Mouse (Mus musculus): ENCODE results near the gene Dynll2. TPM values are rescaled to one million over a fixed set of nuclear protein-coding genes. Genes with fewer than 3 reads are reported as not detected.
A peak's percentile ranks its signal among the peaks of the same experiment; 100 is the strongest.

Dynll2 gene
- polyA plus RNA-seq, 1 experiment from 2014 or later, result 32.4 TPM

GRCm38 (mm10) chr11:88012621-88013244, 25.4 kb upstream of the Dynll2 start:
- Histone ChIP-seq H3K9ac (no peak overlapping the region), H3K36me3 (ENCODE audit: poor library complexity, severe bottlenecking) (no peaks in the 10 kb centered on the region), H3K27ac (no peak overlapping the region), H3K27me3 (no peaks in the 10 kb centered on the region), H3K4me1 (peaks cover 23% of the 10 kb centered on the region), H3K9me3 (replicated peaks) (no peaks in the 10 kb centered on the region), H3K4me3 (no peak overlapping the region), H3K4me2 (no peak overlapping the region)
- 94% methylated on average over 11 of the region's 11 CpGs for WGBS
- no peak for ATAC-seq

- Histone ChIP-seq H3K27me3 (no peaks in the 10 kb centered on the region), H3K27ac (no peak overlapping the region), H3K9me3 (replicated peaks) (no peaks in the 10 kb centered on the region), H3K9ac (no peak overlapping the region), H3K4me2 (no peak overlapping the region), H3K4me3 (no peak overlapping the region), H3K36me3 (ENCODE audit: poor library complexity, severe bottlenecking) (no peaks in the 10 kb centered on the region), H3K4me1 (peaks cover 23% of the 10 kb centered on the region)
- no peak for ATAC-seq
- WGBS, result 89% methylated on average over 7 of the region's 7 CpGs
Measured at GRCm38 (mm10) chr11:88011914-88012419, 24.6 kb upstream of the Dynll2 start.

- H3K36me3 ChIP-seq (ENCODE audit: poor library complexity, severe bottlenecking), result no peaks in the 10 kb centered on the region
- no peak for ATAC-seq
- 77% methylated on average over 11 of the region's 11 CpGs for WGBS
- no peak overlapping the region for H3K4me3 ChIP-seq
- no peak overlapping the region for H3K4me2 ChIP-seq
- no peak overlapping the region for H3K9ac ChIP-seq
- no peak overlapping the region for H3K27ac ChIP-seq
- no peaks in the 10 kb centered on the region for H3K27me3 ChIP-seq
- H3K9me3 ChIP-seq (replicated peaks), result no peaks in the 10 kb centered on the region
- H3K4me1 ChIP-seq, result peaks cover 23% of the 10 kb centered on the region
Measured at GRCm38 (mm10) chr11:88011208-88011913, 24.0 kb upstream of the Dynll2 start.

- H3K4me3 ChIP-seq, result peak overlapping the region; percentile 17; the same call in 1 of the 2 replicates
- H3K27me3 ChIP-seq, result no peaks in the 10 kb centered on the region
- peak overlapping the region; percentile 53 for H3K4me2 ChIP-seq
- WGBS, result 19% methylated on average over 16 of the region's 16 CpGs
- H3K9ac ChIP-seq, result peak overlapping the region; percentile 56; the same call in 1 of the 2 replicates
- ATAC-seq, result peak; percentile 87
- H3K27ac ChIP-seq, result peak overlapping the region; percentile 79
- 0 out of 2 replicates have a peak, but pooled peaks cover 3% of the 10 kb centered on the region for H3K9me3 ChIP-seq (replicated peaks)
- peaks cover 23% of the 10 kb centered on the region for H3K4me1 ChIP-seq
- H3K36me3 ChIP-seq (ENCODE audit: poor library complexity, severe bottlenecking), result no peaks in the 10 kb centered on the region
Measured at GRCm38 (mm10) chr11:88009542-88010190, 22.3 kb upstream of the Dynll2 start.

GRCm38 (mm10) chr11:88008641-88009040, 21.3 kb upstream of the Dynll2 start:
- Histone ChIP-seq H3K27me3 (no peaks in the 10 kb centered on the region), H3K36me3 (ENCODE audit: poor library complexity, severe bottlenecking) (no peaks in the 10 kb centered on the region), H3K4me2 (no peak overlapping the region), H3K27ac (no peak overlapping the region), H3K4me1 (peaks cover 23% of the 10 kb centered on the region), H3K9me3 (replicated peaks) (0 out of 2 replicates have a peak, but pooled peaks cover 3% of the 10 kb centered on the region), H3K9ac (no peak overlapping the region), H3K4me3 (no peak overlapping the region)
- 60% methylated on average over 1 of the region's 1 CpGs for WGBS
- ATAC-seq, result peak; percentile 36; the same call in 1 of the 2 replicates

- Histone ChIP-seq H3K9me3 (replicated peaks) (peaks cover 3% of the 10 kb centered on the region; the same call in 1 of the 2 replicates), H3K9ac (no peak overlapping the region), H3K4me1 (peaks cover 7% of the 10 kb centered on the region), H3K4me3 (no peak overlapping the region), H3K36me3 (ENCODE audit: poor library complexity, severe bottlenecking) (peaks cover 9% of the 10 kb centered on the region; the same call in 1 of the 2 replicates), H3K27me3 (no peaks in the 10 kb centered on the region), H3K4me2 (no peak overlapping the region), H3K27ac (no peak overlapping the region)
- WGBS, result 56% methylated on average over 2 of the region's 2 CpGs
- ATAC-seq, result no peak
Measured at GRCm38 (mm10) chr11:88004123-88004522, 16.8 kb upstream of the Dynll2 start.

- 72% methylated on average over 4 of the region's 4 CpGs for WGBS
- H3K9ac ChIP-seq, result no peak overlapping the region
- ATAC-seq, result no peak
- H3K27ac ChIP-seq, result no peak overlapping the region
- no peak overlapping the region for H3K4me3 ChIP-seq
- H3K4me1 ChIP-seq, result no peaks in the 10 kb centered on the region
- H3K4me2 ChIP-seq, result no peak overlapping the region
- H3K27me3 ChIP-seq, result no peaks in the 10 kb centered on the region
- H3K9me3 ChIP-seq (replicated peaks), result peaks cover 3% of the 10 kb centered on the region; the same call in 1 of the 2 replicates
- peaks cover 9% of the 10 kb centered on the region; the same call in 1 of the 2 replicates for H3K36me3 ChIP-seq (ENCODE audit: poor library complexity, severe bottlenecking)
Measured at GRCm38 (mm10) chr11:88002738-88003137, 15.4 kb upstream of the Dynll2 start.

GRCm38 (mm10) chr11:87999751-88000150, 12.4 kb upstream of the Dynll2 start:
- Histone ChIP-seq H3K9ac (no peak overlapping the region), H3K27ac (no peak overlapping the region), H3K27me3 (no peaks in the 10 kb centered on the region), H3K36me3 (ENCODE audit: poor library complexity, severe bottlenecking) (peaks cover 9% of the 10 kb centered on the region; the same call in 1 of the 2 replicates), H3K4me3 (no peak overlapping the region), H3K9me3 (replicated peaks) (no peaks in the 10 kb centered on the region; the same call in 1 of the 2 replicates), H3K4me1 (no peaks in the 10 kb centered on the region), H3K4me2 (no peak overlapping the region)
- 94% methylated on average over 5 of the region's 5 CpGs for WGBS
- no peak for ATAC-seq

- WGBS, result 56% methylated on average over 4 of the region's 4 CpGs
- Histone ChIP-seq H3K27ac (no peak overlapping the region), H3K4me1 (peaks cover 5% of the 10 kb centered on the region), H3K4me3 (no peak overlapping the region), H3K27me3 (no peaks in the 10 kb centered on the region), H3K4me2 (no peak overlapping the region), H3K9ac (no peak overlapping the region), H3K36me3 (ENCODE audit: poor library complexity, severe bottlenecking) (no peaks in the 10 kb centered on the region), H3K9me3 (replicated peaks) (no peaks in the 10 kb centered on the region)
- no peak for ATAC-seq
Measured at GRCm38 (mm10) chr11:87991806-87992205, 4.5 kb upstream of the Dynll2 start.

GRCm38 (mm10) chr11:87987861-87988260, 528 bp upstream of the Dynll2 start:
- ATAC-seq, result no peak
- 53% methylated on average over 11 of the region's 11 CpGs for WGBS
- peaks cover 36% of the 10 kb centered on the region for H3K4me1 ChIP-seq
- H3K27me3 ChIP-seq, result no peaks in the 10 kb centered on the region
- H3K9me3 ChIP-seq (replicated peaks), result no peaks in the 10 kb centered on the region
- peak overlapping the region; percentile 85 for H3K27ac ChIP-seq
- peaks cover 12% of the 10 kb centered on the region for H3K36me3 ChIP-seq (ENCODE audit: poor library complexity, severe bottlenecking)
- H3K9ac ChIP-seq, result peak overlapping the region; percentile 99
- peak overlapping the region; percentile 100 for H3K4me3 ChIP-seq
- peak overlapping the region; percentile 87 for H3K4me2 ChIP-seq

GRCm38 (mm10) chr11:87986141-87986741, 1.1 kb downstream of the Dynll2 start:
- H3K27me3 ChIP-seq, result no peaks in the 10 kb centered on the region
- 1% methylated on average over 13 of the region's 13 CpGs for WGBS
- ATAC-seq, result no peak
- peak overlapping the region; percentile 100 for H3K4me3 ChIP-seq
- H3K9me3 ChIP-seq (replicated peaks), result no peaks in the 10 kb centered on the region
- peak overlapping the region; percentile 96 for H3K27ac ChIP-seq
- H3K4me2 ChIP-seq, result peak overlapping the region; percentile 87
- peaks cover 36% of the 10 kb centered on the region for H3K4me1 ChIP-seq
- peaks cover 27% of the 10 kb centered on the region for H3K36me3 ChIP-seq (ENCODE audit: poor library complexity, severe bottlenecking)
- peak overlapping the region; percentile 99 for H3K9ac ChIP-seq

Data from forebrain, embryonic 13.5 days (tissue).